Mouse (Mus musculus) hindbrain, postnatal 0 days (tissue): Measurements from ENCODE around the gene Kcnip4. TPM values are rescaled to one million over a fixed set of nuclear protein-coding genes. Genes with fewer than 3 reads are reported as not detected.

Source experiments
- ATAC-seq: fragments of 200-750 bp; cut with Nextera tagmentation; 2 replicates; pipeline ENCODE4 v1.8.0; 2017; ENCODE audit warnings: mild to moderate bottlenecking, moderate TSS enrichment, moderate library complexity
- DNase-seq: peaks from one replicate; pipeline ENCODE4 v3.0.0-alpha.2; 2015; ENCODE audit warnings: low spot score
- H3K27ac ChIP-seq: fragments of 300-500 bp; sonication (generic); 2 replicates; pipeline ENCODE4 v1.5.1; 2014; ENCODE audit warnings: mild to moderate bottlenecking
- H3K27me3 ChIP-seq: fragments of 300-500 bp; sonication (generic); 2 replicates; pipeline ENCODE4 v1.6.1; 2014; ENCODE audit warnings: low read length, mixed read lengths; ENCODE audit not compliant: insufficient read depth
- H3K36me3 ChIP-seq: fragments of 300-500 bp; sonication (generic); 2 replicates; pipeline ENCODE4 v1.6.1; 2014; ENCODE audit warnings: low read length, mixed read lengths; ENCODE audit not compliant: insufficient read depth
- H3K4me1 ChIP-seq: fragments of 300-500 bp; sonication (generic); 2 replicates; pipeline ENCODE4 v1.6.1; 2014; ENCODE audit warnings: antibody characterized with exemption, low read length, mixed read lengths; ENCODE audit not compliant: insufficient read depth
- H3K4me2 ChIP-seq: fragments of 300-500 bp; sonication (generic); 2 replicates; pipeline ENCODE4 v1.6.1; 2014; ENCODE audit warnings: low read depth, mild to moderate bottlenecking, low read length, moderate library complexity, mixed read lengths
- H3K4me3 ChIP-seq: fragments of 300-500 bp; sonication (generic); 2 replicates; pipeline ENCODE4 v1.5.1; 2014; ENCODE audit warnings: low read length
- H3K9ac ChIP-seq: fragments of 300-500 bp; sonication (generic); replicated peaks from 2 replicates; pipeline ENCODE4 v1.6.1; 2014; ENCODE audit warnings: mild to moderate bottlenecking, low read length, moderate library complexity, mixed read lengths
- H3K9me3 ChIP-seq: fragments of 300-500 bp; sonication (generic); 2 replicates; pipeline ENCODE4 v1.6.1; 2016; ENCODE audit warnings: low read length, mixed read lengths
- CTCF ChIP-seq: IDR thresholded peaks from 2 replicates; pipeline ENCODE4 v1.5.1; 2016; ENCODE audit warnings: antibody characterized with exemption, control low read depth, low read depth
- WGBS: fragments of 180-500 bp; shearing (Covaris S2); extraction: QIAGEN DNeasy Blood & Tissue Kit; methylation state at CpG from one replicate; pipeline ENCODE4 v1.1.7; 2014; 5-methylcytosine and 5-hydroxymethylcytosine counted together
- polyA plus RNA-seq: library from polyadenylated mRNA; unstranded; fragments of >200 nt; fragmentation: Nextera tagmentation; extraction: Ambion mirVana; gene quantifications from 2 replicates; pipeline ENCODE4 v1.2.1, GENCODE M21; 2015
- total RNA-seq: library from RNA; depleted of rRNA; stranded (reverse); fragments of >200 nt; gene quantifications from 2 replicates; pipeline ENCODE4 v1.2.3, GENCODE M21; 2014

The Kcnip4 gene
- total and polyA plus RNA-seq, 2 experiments from 2014 or later: 12.3 to 24.4 TPM

GRCm38 (mm10) chr5:49268807-49269206, 255.9 kb downstream of the Kcnip4 start:
- 89% methylated on average over 8 of the region's 8 CpGs for whole genome bisulfite sequencing

GRCm38 (mm10) chr5:49259356-49259755, 265.4 kb downstream of the Kcnip4 start:
- Histone ChIP-seq H3K4me3 (no peak overlapping the region), H3K27me3 (no peaks in the 10 kb centered on the region), H3K4me2 (no peak overlapping the region), H3K4me1 (no peaks in the 10 kb centered on the region), H3K9me3 (no peaks in the 10 kb centered on the region), H3K27ac (no peak overlapping the region), H3K36me3 (no peaks in the 10 kb centered on the region), H3K9ac (no peak overlapping the region)
- 85% methylated on average over 4 of the region's 4 CpGs for WGBS
- no peak for ATAC-seq
- TF ChIP-seq CTCF: no peak
- DNase-seq: no peak

More at GRCm38 (mm10) chr5:49268807-49269206, 255.9 kb downstream of the Kcnip4 start:
- Histone ChIP-seq H3K27me3 (no peaks in the 10 kb centered on the region), H3K4me2 (no peak overlapping the region), H3K27ac (no peak overlapping the region), H3K9me3 (no peaks in the 10 kb centered on the region), H3K9ac (no peak overlapping the region), H3K4me3 (no peak overlapping the region), H3K36me3 (no peaks in the 10 kb centered on the region), H3K4me1 (no peaks in the 10 kb centered on the region)
- ATAC-seq (no peak), DNase-seq (no peak)
- no peak for TF ChIP-seq CTCF

- H3K27me3 ChIP-seq: no peaks in the 10 kb centered on the region
- ATAC-seq: no peak
- WGBS: 74% methylated on average over 3 of the region's 3 CpGs
- H3K36me3 ChIP-seq: no peaks in the 10 kb centered on the region
- H3K27ac ChIP-seq: no peak overlapping the region
- H3K9me3 ChIP-seq: no peaks in the 10 kb centered on the region
- no peaks in the 10 kb centered on the region for H3K4me1 ChIP-seq
- TF ChIP-seq CTCF: no peak
- no peak overlapping the region for H3K4me3 ChIP-seq
- DNase-seq: no peak
- no peak overlapping the region for H3K4me2 ChIP-seq
- no peak overlapping the region for H3K9ac ChIP-seq
Observed at GRCm38 (mm10) chr5:49256850-49257249, 267.9 kb downstream of the Kcnip4 start.

GRCm38 (mm10) chr5:49255983-49256382, 268.7 kb downstream of the Kcnip4 start:
- Histone ChIP-seq H3K4me2 (no peak overlapping the region), H3K27ac (no peak overlapping the region), H3K4me1 (no peaks in the 10 kb centered on the region), H3K4me3 (no peak overlapping the region), H3K9ac (no peak overlapping the region), H3K9me3 (no peaks in the 10 kb centered on the region), H3K36me3 (no peaks in the 10 kb centered on the region), H3K27me3 (no peaks in the 10 kb centered on the region)
- ATAC-seq (no peak), DNase-seq (no peak)
- 74% methylated on average over 4 of the region's 4 CpGs for WGBS
- no peak for TF ChIP-seq CTCF

GRCm38 (mm10) chr5:49247081-49247480, 277.6 kb downstream of the Kcnip4 start:
- Histone ChIP-seq H3K9ac (no peak overlapping the region), H3K27me3 (no peaks in the 10 kb centered on the region), H3K9me3 (no peaks in the 10 kb centered on the region), H3K4me1 (no peaks in the 10 kb centered on the region), H3K27ac (no peak overlapping the region), H3K4me2 (no peak overlapping the region), H3K36me3 (no peaks in the 10 kb centered on the region), H3K4me3 (no peak overlapping the region)
- no peak for TF ChIP-seq CTCF
- DNase-seq (no peak), ATAC-seq (no peak)
- 65% methylated on average over 2 of the region's 2 CpGs for WGBS

- Histone ChIP-seq H3K4me2 (no peak overlapping the region), H3K9ac (no peak overlapping the region), H3K27me3 (no peaks in the 10 kb centered on the region), H3K9me3 (no peaks in the 10 kb centered on the region), H3K4me3 (no peak overlapping the region), H3K36me3 (no peaks in the 10 kb centered on the region), H3K4me1 (no peaks in the 10 kb centered on the region), H3K27ac (no peak overlapping the region)
- 60% methylated on average over 4 of the region's 4 CpGs for WGBS
- ATAC-seq (no peak), DNase-seq (no peak)
- TF ChIP-seq CTCF: no peak
Observed at GRCm38 (mm10) chr5:49244414-49244813, 280.3 kb downstream of the Kcnip4 start.

- no peak overlapping the region for H3K27ac ChIP-seq
- H3K9ac ChIP-seq: no peak overlapping the region
- H3K27me3 ChIP-seq: no peaks in the 10 kb centered on the region
- no peaks in the 10 kb centered on the region for H3K9me3 ChIP-seq
- no peaks in the 10 kb centered on the region for H3K36me3 ChIP-seq
- no peak for DNase-seq
- no peak for ATAC-seq
- no peak overlapping the region for H3K4me2 ChIP-seq
- 94% methylated on average over 6 of the region's 6 CpGs for WGBS
- TF ChIP-seq CTCF: no peak
- no peaks in the 10 kb centered on the region for H3K4me1 ChIP-seq
- H3K4me3 ChIP-seq: no peak overlapping the region
Observed at GRCm38 (mm10) chr5:49241708-49242107, 283.0 kb downstream of the Kcnip4 start.
